24 mouse cellular contexts compared by ENCODE assay signal in the genomic region with DNA sequence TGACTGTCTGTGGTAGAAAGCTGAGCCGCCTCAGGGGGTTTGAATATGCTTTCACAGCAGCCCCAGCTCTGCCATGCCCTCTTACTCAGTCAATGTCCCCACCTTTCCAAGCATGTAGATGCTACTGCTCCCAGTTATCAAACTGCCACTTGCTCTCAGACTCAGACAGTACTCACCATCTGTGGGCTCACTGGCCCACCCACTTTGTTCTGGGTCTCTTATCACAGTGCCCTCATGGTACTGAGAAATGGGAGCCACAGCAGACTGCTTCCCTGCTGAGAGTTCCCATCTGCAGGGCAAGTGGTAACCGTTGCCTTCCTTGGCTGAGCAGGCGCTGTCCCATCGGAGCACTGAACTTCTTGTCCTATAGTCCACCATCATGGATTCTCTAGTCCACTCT.
DNase-seq lines count a peak whose midpoint lies in the region; ATAC-seq and TF ChIP-seq lines count a peak whose summit lies in the region.
"Had no signal": no experiment of that assay in that cellular context is flagged by ENCODE, and none has a peak within 500 bp of the region (broad histone marks: within the 10 kb centered on the region; RNA-seq: fewer than 3 reads in every experiment).

No protein-coding gene starts in this region.

- H3K36me3 ChIP-seq in heart, embryonic 12.5 days = no peaks in the 10 kb centered on the region
- no peaks in the 10 kb centered on the region for H3K36me3 ChIP-seq in megakaryocyte, embryonic 14.5 days (replicated peaks; ENCODE audit: low read length)
- H3K36me3 ChIP-seq in hindbrain, embryonic 14.5 days (replicated peaks; ENCODE audit: control insufficient read depth, insufficient read depth) = no peaks in the 10 kb centered on the region
- no peaks in the 10 kb centered on the region for H3K36me3 ChIP-seq in midbrain, postnatal 0 days (ENCODE audit: insufficient read depth, low read length)
- H3K36me3 ChIP-seq: embryonic facial prominence, embryonic 13.5 days; limb, embryonic 13.5 days; neural tube, embryonic 12.5 days had no signal

- H3K9ac ChIP-seq in heart, embryonic 12.5 days = no peak overlapping the region
- no peak overlapping the region for H3K9ac ChIP-seq in hindbrain, embryonic 14.5 days
- H3K9ac ChIP-seq in midbrain, postnatal 0 days (replicated peaks; ENCODE audit: low read length, poor library complexity, severe bottlenecking) = no peak overlapping the region
- H3K9ac ChIP-seq: embryonic facial prominence, embryonic 13.5 days; limb, embryonic 13.5 days; liver, embryonic 14.5 days; neural tube, embryonic 12.5 days had no signal

- H3K27ac ChIP-seq in heart, embryonic 12.5 days (ENCODE audit: poor library complexity, severe bottlenecking) = no peak overlapping the region
- H3K27ac ChIP-seq in hindbrain, embryonic 14.5 days = peak overlapping the region; percentile 75
- peak overlapping the region; percentile 70 for H3K27ac ChIP-seq in midbrain, postnatal 0 days (ENCODE audit: low read depth, low read length)
- H3K27ac ChIP-seq: embryonic facial prominence, embryonic 13.5 days; limb, embryonic 13.5 days; liver, embryonic 14.5 days; macrophage; neural tube, embryonic 12.5 days had no signal

- TF ChIP-seq CTCF in midbrain, postnatal 0 days (IDR thresholded peaks at IDR 0.05) = no peak

- peaks cover 9% of the 10 kb centered on the region; the same call in 1 of the 2 replicates for H3K4me1 ChIP-seq in heart, embryonic 12.5 days (replicated peaks)
- H3K4me1 ChIP-seq in megakaryocyte, embryonic 14.5 days = no peaks in the 10 kb centered on the region
- peaks cover 15% of the 10 kb centered on the region for H3K4me1 ChIP-seq in hindbrain, embryonic 14.5 days (replicated peaks; ENCODE audit: control insufficient read depth, insufficient read depth, low read length)
- peaks cover 17% of the 10 kb centered on the region; the same call in 1 of the 2 replicates for H3K4me1 ChIP-seq in midbrain, postnatal 0 days (ENCODE audit: insufficient read depth, low read length)

- WGBS in heart, embryonic 12.5 days = 68% methylated on average over 4 of the region's 4 CpGs
- WGBS in hindbrain, embryonic 14.5 days = 81% methylated on average over 4 of the region's 4 CpGs
- 85% methylated on average over 4 of the region's 4 CpGs for WGBS in midbrain, postnatal 0 days

- H3K9me3 ChIP-seq in heart, embryonic 12.5 days (replicated peaks) = no peaks in the 10 kb centered on the region; the same call in 1 of the 2 replicates
- peaks cover 90% of the 10 kb centered on the region for H3K9me3 ChIP-seq in megakaryocyte, embryonic 14.5 days
- no peaks in the 10 kb centered on the region for H3K9me3 ChIP-seq in hindbrain, embryonic 14.5 days (ENCODE audit: control insufficient read depth, low read length)
- H3K9me3 ChIP-seq in midbrain, postnatal 0 days (ENCODE audit: low read length) = no peaks in the 10 kb centered on the region
- H3K9me3 ChIP-seq: embryonic facial prominence, embryonic 13.5 days; limb, embryonic 13.5 days had no signal

- no peak overlapping the region for H3K4me2 ChIP-seq in heart, embryonic 12.5 days
- H3K4me2 ChIP-seq in hindbrain, embryonic 14.5 days (replicated peaks) = no peak overlapping the region
- no peak overlapping the region for H3K4me2 ChIP-seq in midbrain, postnatal 0 days (ENCODE audit: low read depth, low read length, poor library complexity, severe bottlenecking)
- H3K4me2 ChIP-seq: embryonic facial prominence, embryonic 13.5 days; heart, embryonic 11.5 days; limb, embryonic 13.5 days; neural tube, embryonic 12.5 days had no signal

- no peaks in the 10 kb centered on the region for H3K27me3 ChIP-seq in heart, embryonic 12.5 days (replicated peaks)
- no peaks in the 10 kb centered on the region for H3K27me3 ChIP-seq in megakaryocyte, embryonic 14.5 days (replicated peaks)
- H3K27me3 ChIP-seq in hindbrain, embryonic 14.5 days (ENCODE audit: control insufficient read depth, insufficient read depth, low read length) = no peaks in the 10 kb centered on the region
- no peaks in the 10 kb centered on the region for H3K27me3 ChIP-seq in midbrain, postnatal 0 days (ENCODE audit: insufficient read depth, low read length)
- H3K27me3 ChIP-seq: CH12.LX; embryonic facial prominence, embryonic 13.5 days; limb, embryonic 13.5 days; neural tube, embryonic 12.5 days had no signal

- peak; percentile 84 for DNase-seq in heart, adult 11 months
- DNase-seq in hindbrain, embryonic 14.5 days (ENCODE audit: low spot score) = no peak
- DNase-seq in midbrain, postnatal 0 days (ENCODE audit: low spot score) = no peak
- DNase-seq in adrenal gland, postnatal 36 days = no peak
- DNase-seq: adrenal gland, postnatal 25 days; cerebellum, adult 11-12 months; cerebellum, postnatal 14 days; gastrocnemius, postnatal 36 days; heart, postnatal 14 days; kidney, adult 2 months; kidney, postnatal 25 days; thymus, adult 18-20 months; thymus, postnatal 4 days had no signal

- ATAC-seq in heart, embryonic 12.5 days (ENCODE audit: insufficient number of reproducible peaks, low FRiP score) = no peak
- ATAC-seq in megakaryocyte, adult 5-6 weeks (ENCODE audit: poor library complexity, severe bottlenecking) = no peak
- ATAC-seq in hindbrain, embryonic 14.5 days (ENCODE audit: low FRiP score) = no peak
- no peak for ATAC-seq in midbrain, postnatal 0 days (ENCODE audit: low FRiP score)
- ATAC-seq: inflammation-experienced regulatory T-cells, adult 6 months had no signal

- no peak overlapping the region for H3K4me3 ChIP-seq in heart, embryonic 12.5 days
- peak overlapping the region; percentile 57 for H3K4me3 ChIP-seq in megakaryocyte, embryonic 14.5 days (replicated peaks)
- H3K4me3 ChIP-seq in hindbrain, embryonic 14.5 days (replicated peaks; ENCODE audit: low read length) = no peak overlapping the region
- H3K4me3 ChIP-seq in midbrain, postnatal 0 days (ENCODE audit: low read depth, low read length) = no peak overlapping the region
- H3K4me3 ChIP-seq: embryonic facial prominence, embryonic 13.5 days; limb, embryonic 13.5 days; neural tube, embryonic 12.5 days had no signal
